Mouse (Mus musculus): ENCODE data around the gene Myadm. TPM values are rescaled to one million over a fixed set of nuclear protein-coding genes. Genes with fewer than 3 reads are reported as not detected.
"Not testable (repeated sequence)": the region's sequence is repeated elsewhere in the genome, so short reads cannot be mapped to it uniquely, and the experiment has no call there.

Myadm gene
- polyA plus RNA-seq, 1 experiment from 2014 or later = 37.7 TPM

DNA sequence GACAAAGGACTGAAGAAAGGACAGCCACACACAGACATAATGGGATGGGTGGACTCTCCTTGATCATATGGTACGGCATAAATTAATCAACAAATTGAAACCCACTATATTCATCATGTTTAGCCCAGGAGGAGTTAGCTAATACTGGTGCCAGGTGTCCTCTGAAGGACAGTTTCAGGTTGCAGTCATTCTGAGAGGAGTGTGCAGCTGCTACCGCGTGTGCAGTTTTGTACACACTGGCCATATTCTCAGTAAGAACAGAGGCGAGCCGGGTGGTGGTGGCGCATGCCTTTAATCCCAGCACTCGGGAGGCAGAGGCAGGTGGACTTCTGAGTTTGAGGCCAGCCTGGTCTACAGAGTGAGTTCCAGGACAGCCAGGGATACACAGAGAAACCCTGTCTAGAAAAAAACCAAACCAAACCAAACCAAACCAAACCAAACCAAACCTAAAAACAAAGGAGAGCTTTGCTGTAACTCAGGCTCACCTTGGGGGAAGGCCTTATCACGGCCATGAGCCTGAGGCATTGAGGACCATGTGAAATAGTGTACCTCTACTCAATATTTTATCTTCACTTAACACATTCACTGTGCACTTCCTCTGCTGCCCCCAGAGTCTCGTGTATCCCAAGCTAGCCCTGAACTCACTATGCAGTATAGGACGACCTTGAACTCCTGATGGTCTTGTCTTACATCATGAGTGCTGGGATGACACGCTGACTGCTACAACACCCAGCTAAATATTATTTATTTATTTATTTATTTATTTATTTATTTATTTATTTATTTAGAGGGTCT is 5.6 kb upstream of the Myadm start:
- Histone ChIP-seq H3K4me1 (ENCODE audit: control insufficient read depth, insufficient read depth, low read length) (no peaks in the 10 kb centered on the region), H3K27ac (replicated peaks; ENCODE audit: low read depth, low read length) (no peak overlapping the region), H3K4me2 (ENCODE audit: low read depth, severe bottlenecking) (no peak overlapping the region), H3K9me3 (ENCODE audit: control insufficient read depth, low read length) (no peaks in the 10 kb centered on the region), H3K27me3 (ENCODE audit: control insufficient read depth, insufficient read depth, low read length) (no peaks in the 10 kb centered on the region), H3K36me3 (ENCODE audit: control insufficient read depth, insufficient read depth, low read length) (no peaks in the 10 kb centered on the region), H3K4me3 (ENCODE audit: low read depth, low read length) (no peak overlapping the region), H3K9ac (ENCODE audit: low read length) (no peak overlapping the region)
- no peak; the same call in 1 of the 2 replicates for ATAC-seq (ENCODE audit: insufficient number of reproducible peaks, low FRiP score, low TSS enrichment, low read depth)
- DNase-seq (ENCODE audit: low spot score) = no peak
- WGBS = 87% methylated on average over 11 of the region's 11 CpGs

DNA sequence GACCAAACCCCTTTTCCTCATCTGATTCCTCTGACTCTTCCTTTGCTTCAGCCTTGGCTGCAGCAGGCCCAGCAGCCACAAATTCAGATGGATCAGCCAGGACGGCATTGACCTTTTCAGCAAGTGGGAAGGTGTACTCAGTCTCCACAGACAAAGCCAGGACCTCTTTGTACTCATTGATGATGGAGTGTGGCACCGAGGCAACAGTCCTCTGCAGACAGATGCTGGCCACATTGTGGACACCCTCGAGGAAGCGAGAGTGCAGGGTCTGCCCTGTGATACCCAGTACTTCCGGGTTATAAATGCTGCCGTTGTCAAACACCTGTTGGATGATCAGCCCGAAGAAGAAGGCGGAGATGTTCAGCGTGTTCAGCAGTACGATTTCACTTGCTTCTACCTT is 4.3 kb upstream of the Myadm start:
- 82% methylated on average over 10 of the region's 10 CpGs for WGBS
- Histone ChIP-seq H3K4me2 (ENCODE audit: low read depth, severe bottlenecking) (no peak overlapping the region), H3K36me3 (ENCODE audit: control insufficient read depth, insufficient read depth, low read length) (no peaks in the 10 kb centered on the region), H3K9me3 (ENCODE audit: control insufficient read depth, low read length) (no peaks in the 10 kb centered on the region), H3K27me3 (ENCODE audit: control insufficient read depth, insufficient read depth, low read length) (no peaks in the 10 kb centered on the region), H3K9ac (ENCODE audit: low read length) (no peak overlapping the region), H3K27ac (replicated peaks; ENCODE audit: low read depth, low read length) (no peak overlapping the region), H3K4me1 (ENCODE audit: control insufficient read depth, insufficient read depth, low read length) (no peaks in the 10 kb centered on the region; the same call in 1 of the 2 replicates), H3K4me3 (ENCODE audit: low read depth, low read length) (no peak overlapping the region)
- no peak for ATAC-seq (ENCODE audit: insufficient number of reproducible peaks, low FRiP score, low TSS enrichment, low read depth)
- DNase-seq (ENCODE audit: low spot score) = no peak

DNA sequence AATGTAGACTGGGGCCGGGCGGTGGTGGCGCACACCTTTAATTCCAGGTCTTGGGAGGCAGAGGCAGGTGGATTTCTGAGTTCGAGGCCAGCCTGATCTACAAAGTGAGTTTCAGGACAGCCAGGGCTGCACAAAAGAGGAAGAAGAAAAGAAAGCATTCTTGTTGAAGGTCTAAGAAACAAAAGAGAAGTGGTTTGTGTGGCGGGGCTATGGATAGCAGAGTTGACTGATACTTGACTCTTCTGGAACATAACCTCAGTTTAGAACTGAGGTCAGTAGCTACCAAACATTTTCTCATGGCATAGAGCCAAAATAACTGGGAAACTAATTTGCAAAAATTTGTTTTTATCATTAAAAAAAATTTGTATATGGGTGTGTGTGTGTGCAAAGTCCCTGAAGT is 2.8 kb upstream of the Myadm start:
- no peak overlapping the region for H3K4me3 ChIP-seq (ENCODE audit: low read depth, low read length)
- ATAC-seq (ENCODE audit: insufficient number of reproducible peaks, low FRiP score, low TSS enrichment, low read depth) (no peak), DNase-seq (ENCODE audit: low spot score) (no peak)
- no peaks in the 10 kb centered on the region for H3K36me3 ChIP-seq (ENCODE audit: control insufficient read depth, insufficient read depth, low read length)
- peaks cover 2% of the 10 kb centered on the region; the same call in 1 of the 2 replicates for H3K4me1 ChIP-seq (ENCODE audit: control insufficient read depth, insufficient read depth, low read length)
- no peak overlapping the region for H3K9ac ChIP-seq (ENCODE audit: low read length)
- H3K27ac ChIP-seq (replicated peaks; ENCODE audit: low read depth, low read length) = no peak overlapping the region
- H3K9me3 ChIP-seq (ENCODE audit: control insufficient read depth, low read length) = no peaks in the 10 kb centered on the region
- no peaks in the 10 kb centered on the region for H3K27me3 ChIP-seq (ENCODE audit: control insufficient read depth, insufficient read depth, low read length)
- H3K4me2 ChIP-seq (ENCODE audit: low read depth, severe bottlenecking) = no peak overlapping the region
- 91% methylated on average over 5 of the region's 5 CpGs for WGBS

DNA sequence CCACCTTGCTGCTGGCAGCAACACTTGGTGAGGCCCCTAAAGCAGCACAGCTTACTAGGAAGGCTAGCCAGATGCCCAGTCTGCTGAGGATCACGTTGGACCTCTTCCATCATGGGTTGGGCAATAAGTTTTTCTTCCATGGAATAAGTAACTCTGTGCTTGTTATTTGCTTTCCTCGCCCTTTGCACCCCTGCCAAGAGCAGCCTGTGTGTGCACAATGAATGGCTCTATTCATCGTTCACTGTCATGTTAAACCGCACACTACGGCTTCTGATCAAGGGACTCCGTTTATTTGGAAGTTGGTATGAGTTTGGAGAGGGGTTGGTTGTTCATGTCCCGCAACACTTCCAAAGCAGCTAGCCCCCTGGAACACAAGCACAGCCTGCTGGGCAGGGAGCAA is 1.7 kb upstream of the Myadm start:
- ATAC-seq (ENCODE audit: insufficient number of reproducible peaks, low FRiP score, low TSS enrichment, low read depth) = no peak
- H3K36me3 ChIP-seq (ENCODE audit: control insufficient read depth, insufficient read depth, low read length) = no peaks in the 10 kb centered on the region
- H3K4me3 ChIP-seq (ENCODE audit: low read depth, low read length) = no peak overlapping the region
- H3K27me3 ChIP-seq (ENCODE audit: control insufficient read depth, insufficient read depth, low read length) = no peaks in the 10 kb centered on the region
- no peaks in the 10 kb centered on the region for H3K9me3 ChIP-seq (ENCODE audit: control insufficient read depth, low read length)
- H3K4me1 ChIP-seq (ENCODE audit: control insufficient read depth, insufficient read depth, low read length) = peaks cover 2% of the 10 kb centered on the region; the same call in 1 of the 2 replicates
- no peak overlapping the region for H3K4me2 ChIP-seq (ENCODE audit: low read depth, severe bottlenecking)
- H3K27ac ChIP-seq (replicated peaks; ENCODE audit: low read depth, low read length) = no peak overlapping the region
- no peak overlapping the region for H3K9ac ChIP-seq (ENCODE audit: low read length)
- WGBS = 83% methylated on average over 7 of the region's 7 CpGs
- no peak for DNase-seq (ENCODE audit: low spot score)

DNA sequence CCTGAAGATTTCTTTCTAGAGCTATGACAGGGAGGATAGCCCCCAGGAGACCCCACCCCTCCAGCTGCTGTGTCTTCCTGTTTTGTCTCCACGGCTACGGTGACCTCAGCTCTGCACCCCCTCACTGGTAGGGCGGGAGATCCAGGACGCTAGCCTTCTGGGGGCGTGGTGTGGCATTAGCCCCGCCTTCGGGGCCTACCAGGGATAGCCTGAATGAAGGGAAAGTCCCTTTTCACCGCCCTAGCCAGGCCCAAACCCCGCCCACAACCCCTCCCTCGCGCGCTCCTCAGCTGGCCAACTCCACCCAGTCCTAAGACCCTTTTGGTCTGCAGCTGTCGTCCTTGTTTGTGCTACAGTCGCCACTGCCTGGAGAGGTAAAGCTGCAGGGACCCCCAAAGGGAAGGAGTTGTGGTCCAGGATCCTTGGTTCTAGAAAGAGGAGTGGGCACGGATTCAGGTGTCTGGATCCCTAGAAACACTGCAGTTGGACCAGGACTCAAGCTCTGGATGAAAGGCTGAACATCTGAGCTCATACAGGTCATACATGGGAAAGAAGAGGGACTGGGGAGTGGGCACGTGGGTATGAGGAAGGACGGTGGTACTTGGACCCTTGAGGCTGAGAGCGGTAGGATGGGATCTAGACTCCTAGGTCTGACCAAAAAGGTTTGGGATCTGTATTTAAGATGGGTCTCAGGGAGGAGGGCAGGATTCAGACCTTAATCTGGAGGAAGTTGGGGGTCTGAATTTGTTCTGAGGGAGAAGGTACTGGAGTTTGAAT is 1.6 kb downstream of the Myadm start:
- H3K36me3 ChIP-seq (ENCODE audit: control insufficient read depth, insufficient read depth, low read length) = no peaks in the 10 kb centered on the region
- peaks cover 4% of the 10 kb centered on the region; the same call in 1 of the 2 replicates for H3K4me1 ChIP-seq (ENCODE audit: control insufficient read depth, insufficient read depth, low read length)
- WGBS = under 1% methylated on average over 18 of the region's 18 CpGs
- H3K27ac ChIP-seq (replicated peaks; ENCODE audit: low read depth, low read length) = no peak overlapping the region; the same call in 1 of the 2 replicates
- H3K27me3 ChIP-seq (ENCODE audit: control insufficient read depth, insufficient read depth, low read length) = no peaks in the 10 kb centered on the region
- H3K9ac ChIP-seq (ENCODE audit: low read length) = peak overlapping the region; percentile 73
- peak overlapping the region; percentile 52 for H3K4me2 ChIP-seq (ENCODE audit: low read depth, severe bottlenecking)
- DNase-seq (ENCODE audit: low spot score) = peak; percentile 96
- peak overlapping the region; percentile 36 for H3K4me3 ChIP-seq (ENCODE audit: low read depth, low read length)
- H3K9me3 ChIP-seq (ENCODE audit: control insufficient read depth, low read length) = no peaks in the 10 kb centered on the region; the same call in 1 of the 2 replicates
- ATAC-seq (ENCODE audit: insufficient number of reproducible peaks, low FRiP score, low TSS enrichment, low read depth) = peak; percentile 89

DNA sequence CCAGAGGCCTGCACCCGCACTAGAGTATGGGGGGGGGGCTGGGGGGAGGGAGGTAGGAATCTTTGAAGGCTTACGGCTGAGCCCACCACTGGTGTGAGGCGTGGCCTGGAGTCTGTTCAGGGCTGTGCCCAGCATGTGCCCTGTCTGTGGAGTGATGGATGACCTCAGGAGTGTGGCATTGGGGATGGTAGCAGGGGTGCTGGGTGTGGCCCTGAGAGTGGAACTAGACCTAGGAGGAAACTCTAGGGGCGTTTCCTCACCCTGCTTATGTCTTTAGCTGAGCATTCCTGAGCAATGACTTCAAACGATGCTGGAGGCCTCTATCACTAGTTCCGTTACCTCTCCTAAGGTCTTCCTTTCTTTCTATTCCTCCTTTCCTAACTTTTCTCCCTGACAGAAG is 2.3 kb downstream of the Myadm start:
- no peak for DNase-seq (ENCODE audit: low spot score)
- Histone ChIP-seq H3K4me2 (ENCODE audit: low read depth, severe bottlenecking) (peak overlapping the region; percentile 52; the same call in 1 of the 2 replicates), H3K36me3 (ENCODE audit: control insufficient read depth, insufficient read depth, low read length) (no peaks in the 10 kb centered on the region), H3K27ac (replicated peaks; ENCODE audit: low read depth, low read length) (no peak overlapping the region), H3K9ac (ENCODE audit: low read length) (peak overlapping the region; percentile 30; the same call in 1 of the 2 replicates), H3K4me3 (ENCODE audit: low read depth, low read length) (peak overlapping the region; percentile 36), H3K27me3 (ENCODE audit: control insufficient read depth, insufficient read depth, low read length) (no peaks in the 10 kb centered on the region), H3K4me1 (ENCODE audit: control insufficient read depth, insufficient read depth, low read length) (peaks cover 4% of the 10 kb centered on the region; the same call in 1 of the 2 replicates), H3K9me3 (ENCODE audit: control insufficient read depth, low read length) (no peaks in the 10 kb centered on the region; the same call in 1 of the 2 replicates)
- 30% methylated on average over 6 of the region's 6 CpGs for WGBS
- ATAC-seq (ENCODE audit: insufficient number of reproducible peaks, low FRiP score, low TSS enrichment, low read depth) = 0 out of 2 replicates have a peak, but pooled peaks have one; percentile 9

DNA sequence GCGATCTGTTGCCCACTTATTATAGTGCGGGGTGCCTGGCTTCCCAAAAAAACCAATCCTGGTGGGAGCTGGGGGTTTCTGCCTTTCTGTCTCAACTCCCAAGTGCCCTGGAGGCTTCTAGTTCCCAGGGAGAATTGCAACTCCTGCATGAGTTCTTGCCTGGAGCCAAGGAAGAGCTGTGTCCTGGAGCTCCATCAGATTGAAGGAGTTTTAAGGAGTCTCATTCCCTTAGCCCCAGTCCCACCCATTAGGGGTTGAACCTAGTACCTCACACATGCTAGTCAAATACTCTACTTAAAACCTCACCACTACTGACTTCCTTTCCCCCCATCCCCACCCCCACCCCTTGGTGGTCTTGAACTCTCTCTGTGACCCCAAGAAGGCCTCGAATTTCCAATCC is 2.9 kb downstream of the Myadm start:
- Histone ChIP-seq H3K27ac (replicated peaks; ENCODE audit: low read depth, low read length) (no peak overlapping the region), H3K36me3 (ENCODE audit: control insufficient read depth, insufficient read depth, low read length) (no peaks in the 10 kb centered on the region), H3K4me3 (ENCODE audit: low read depth, low read length) (no peak overlapping the region), H3K9ac (ENCODE audit: low read length) (no peak overlapping the region), H3K4me1 (ENCODE audit: control insufficient read depth, insufficient read depth, low read length) (peaks cover 4% of the 10 kb centered on the region; the same call in 1 of the 2 replicates), H3K4me2 (ENCODE audit: low read depth, severe bottlenecking) (no peak overlapping the region), H3K27me3 (ENCODE audit: control insufficient read depth, insufficient read depth, low read length) (no peaks in the 10 kb centered on the region), H3K9me3 (ENCODE audit: control insufficient read depth, low read length) (no peaks in the 10 kb centered on the region; the same call in 1 of the 2 replicates)
- no peak for ATAC-seq (ENCODE audit: insufficient number of reproducible peaks, low FRiP score, low TSS enrichment, low read depth)
- WGBS = 64% methylated on average over 3 of the region's 3 CpGs
- DNase-seq (ENCODE audit: low spot score) = no peak

DNA sequence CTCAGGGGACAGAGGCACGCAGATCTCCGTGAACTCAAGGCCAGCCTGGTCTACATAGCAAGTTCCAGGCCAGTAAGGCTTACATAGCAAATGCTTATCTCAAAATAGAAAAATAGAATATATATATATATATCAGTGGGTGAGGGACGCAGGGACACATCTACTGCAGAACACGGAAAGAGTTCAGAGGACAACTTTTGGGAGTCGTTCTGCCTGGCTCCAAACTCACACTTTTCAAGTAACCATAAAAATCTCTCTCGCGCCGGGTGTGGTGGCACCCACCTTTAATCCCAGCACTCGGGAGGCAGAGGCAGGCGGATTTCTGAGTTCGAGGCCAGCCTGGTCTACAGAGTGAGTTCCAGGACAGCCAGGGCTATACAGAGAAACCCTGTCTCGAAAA is 3.4 kb downstream of the Myadm start:
- WGBS = 66% methylated on average over 12 of the region's 12 CpGs
- H3K27me3 ChIP-seq (ENCODE audit: control insufficient read depth, insufficient read depth, low read length); H3K4me1 ChIP-seq (ENCODE audit: control insufficient read depth, insufficient read depth, low read length); DNase-seq (ENCODE audit: low spot score); ATAC-seq (ENCODE audit: insufficient number of reproducible peaks, low FRiP score, low TSS enrichment, low read depth); H3K9me3 ChIP-seq (ENCODE audit: control insufficient read depth, low read length); H3K9ac ChIP-seq (ENCODE audit: low read length); H3K27ac ChIP-seq (replicated peaks; ENCODE audit: low read depth, low read length); H3K36me3 ChIP-seq (ENCODE audit: control insufficient read depth, insufficient read depth, low read length): not testable (repeated sequence)
- peak overlapping the region; percentile 32; the same call in 1 of the 2 replicates for H3K4me3 ChIP-seq (ENCODE audit: low read depth, low read length)
- peak overlapping the region; percentile 63; the same call in 1 of the 2 replicates for H3K4me2 ChIP-seq (ENCODE audit: low read depth, severe bottlenecking)

Measured in limb, embryonic 11.5 days (tissue).